Mouse (Mus musculus) E14TG2a.4 (cell line): ENCODE results near the gene Gipc1.

Source experiments
- CTCF ChIP-seq: conservative IDR thresholded peaks from 2 replicates; pipeline ENCODE4 v1.5.1; 2014; ENCODE audit warnings: low read length
- NANOG ChIP-seq: IDR thresholded peaks from 2 replicates; pipeline ENCODE4 v1.6.1; 2014; ENCODE audit warnings: borderline replicate concordance, low read length, mixed read lengths
- POU5F1 ChIP-seq: IDR thresholded peaks from 2 replicates; pipeline ENCODE4 v1.6.1; 2014; ENCODE audit warnings: low read length, borderline replicate concordance

- TF ChIP-seq CTCF (no peak), POU5F1 (no peak), NANOG (no peak)
Observed at GRCm38 (mm10) chr8:83624739-83625138, 27.7 kb upstream of the Gipc1 start.
